Mouse (Mus musculus): ENCODE measurements around the gene Cyp2c23.

- TF ChIP-seq POLR2A (IDR thresholded peaks at IDR 0.05; ENCODE audit: insufficient read length, low read depth) (no peak), MAX (IDR thresholded peaks at IDR 0.05; ENCODE audit: low read depth) (no peak), POLR2AphosphoS2 (IDR thresholded peaks at IDR 0.05; ENCODE audit: insufficient read length, low read depth) (no peak), USF1 (IDR thresholded peaks at IDR 0.05; ENCODE audit: low read depth) (no peak), E2F4 (IDR thresholded peaks at IDR 0.05; ENCODE audit: insufficient read depth) (no peak), TCF12 (IDR thresholded peaks at IDR 0.05; ENCODE audit: insufficient read depth, poor library complexity, severe bottlenecking) (no peak), REST (IDR thresholded peaks at IDR 0.05; ENCODE audit: insufficient read depth, insufficient read length) (no peak), MYOG (IDR thresholded peaks at IDR 0.05; ENCODE audit: control insufficient read depth in 1 of 3, insufficient read depth in 1 of 3, insufficient read length in 2 of 3, low read depth in 2 of 3) (no peak)
These were observed 54.8 kb downstream of the Cyp2c23 start for GRCm38 (mm10) chr19:43974221-43974620.

All from myocyte (in vitro differentiated cells).